Mouse (Mus musculus) cerebellum, adult 2 months (tissue): ENCODE measurements around the gene Zfp62.

Experiments
- CTCF ChIP-seq: fragments of 200-500 bp; IDR thresholded peaks from 2 replicates; pipeline ENCODE4 v1.5.1; 2011; ENCODE audit warnings: low read depth, mild to moderate bottlenecking, control low read depth, low read length, moderate library complexity, borderline replicate concordance; ENCODE audit not compliant: insufficient read depth
- POLR2A ChIP-seq: fragments of 200-500 bp; IDR thresholded peaks from 2 replicates; pipeline ENCODE4 v1.6.1; 2011; ENCODE audit warnings: low read length, control low read depth, borderline replicate concordance; ENCODE audit not compliant: insufficient read depth

GRCm38 (mm10) chr11:49195819-49196322 is 7.2 kb upstream of the Zfp62 start:
- TF ChIP-seq CTCF: no peak
- TF ChIP-seq POLR2A: no peak
